Mouse (Mus musculus) urinary bladder, postnatal 14 days (tissue): Measurements from ENCODE around the gene Nipal3.

ENCODE experiments used
- DNase-seq: peaks from one replicate; pipeline ENCODE4 v3.0.0; 2021; ENCODE audit warnings: low spot score

Nipal3 gene

DNA sequence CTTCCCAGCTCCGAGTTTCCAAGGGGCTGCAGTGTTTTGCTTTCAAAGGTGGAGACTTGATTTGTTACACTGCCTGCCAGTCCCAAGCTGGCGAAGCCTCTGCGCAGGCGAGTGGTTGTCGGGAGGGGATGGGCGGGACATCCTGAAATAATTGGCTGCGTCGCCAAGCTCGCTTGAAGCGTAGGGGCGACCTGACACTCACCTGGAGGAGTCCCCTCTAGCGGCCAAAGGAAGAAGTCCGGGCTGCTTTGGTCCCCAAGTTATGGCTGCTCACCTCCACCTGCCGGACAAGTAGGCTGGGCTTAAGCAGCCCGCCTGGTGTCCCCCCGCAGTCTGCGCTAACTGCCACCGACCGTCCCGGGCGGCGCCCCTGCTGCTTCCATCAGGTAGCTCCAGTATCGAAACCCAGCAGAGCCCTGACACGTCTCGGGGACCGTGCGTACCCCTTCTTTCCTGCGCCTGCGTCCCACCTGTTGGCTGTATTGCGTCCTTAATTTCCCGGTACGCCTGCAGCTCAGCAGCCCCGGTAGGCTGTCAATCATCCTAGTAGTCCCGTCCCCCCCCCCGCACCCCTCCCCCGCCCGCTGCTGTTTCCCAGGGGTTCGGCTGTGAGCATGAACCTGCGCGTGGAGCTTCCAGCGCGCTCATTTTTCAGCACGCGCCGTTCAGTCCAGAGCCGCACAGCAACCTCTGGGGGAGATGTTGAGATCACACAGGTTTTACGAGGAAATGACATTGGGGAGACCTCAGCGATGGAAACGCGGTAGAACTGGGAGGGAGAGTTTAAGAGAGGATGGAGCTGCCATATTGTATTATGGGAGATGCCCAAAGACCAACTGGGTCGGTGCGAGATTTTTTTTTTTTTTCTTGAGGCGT is at the start of gene Nipal3, which contains the start of gene Stpg1:
Nipal3 (minus strand) TSS at position 518 of the 876 bp plus-strand sequence.
Stpg1 (plus strand) TSS at position 270 of the 876 bp plus-strand sequence.
- peak; percentile 91 for DNase-seq

DNA sequence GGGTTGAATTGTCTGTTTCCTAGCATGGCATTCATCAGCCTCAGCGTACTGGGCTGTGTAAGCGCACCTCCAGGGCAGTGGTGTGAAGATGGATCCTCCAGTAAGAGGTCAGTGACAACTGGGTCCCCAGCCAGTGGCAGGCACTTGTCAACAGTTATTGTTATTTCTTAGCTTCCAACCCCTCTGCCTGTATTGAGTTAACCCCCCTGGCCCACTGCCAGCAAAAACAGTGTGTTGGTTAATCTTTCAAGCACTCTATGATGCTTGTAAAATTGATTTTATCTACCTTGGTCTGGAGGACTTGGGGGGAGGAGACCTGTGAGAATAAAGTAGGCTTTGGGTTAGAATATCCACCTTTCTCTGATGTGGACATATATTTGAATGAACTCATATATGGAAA is 49.4 kb upstream of the Nipal3 start:
- DNase-seq: peak; percentile 64

DNA sequence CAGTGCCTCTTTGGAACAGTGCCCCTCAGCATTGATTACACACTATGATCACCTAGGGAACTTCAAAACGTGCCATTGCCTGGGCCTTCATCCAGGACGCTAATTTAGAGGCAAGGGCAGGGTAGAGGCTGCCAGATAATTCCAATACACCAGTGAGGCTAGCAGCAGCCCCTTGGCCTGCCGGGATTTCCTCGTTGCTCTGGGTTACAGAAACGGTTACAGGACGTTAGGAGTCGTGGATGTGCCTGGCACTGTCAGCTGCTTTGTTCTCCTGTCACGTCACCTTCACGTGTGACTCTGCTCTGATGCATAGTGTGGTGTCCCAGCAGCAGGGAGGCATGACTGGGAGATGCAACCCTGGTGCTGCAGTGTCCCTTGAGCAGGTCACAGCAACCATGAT is 45.2 kb upstream of the Nipal3 start:
- no peak for DNase-seq

DNA sequence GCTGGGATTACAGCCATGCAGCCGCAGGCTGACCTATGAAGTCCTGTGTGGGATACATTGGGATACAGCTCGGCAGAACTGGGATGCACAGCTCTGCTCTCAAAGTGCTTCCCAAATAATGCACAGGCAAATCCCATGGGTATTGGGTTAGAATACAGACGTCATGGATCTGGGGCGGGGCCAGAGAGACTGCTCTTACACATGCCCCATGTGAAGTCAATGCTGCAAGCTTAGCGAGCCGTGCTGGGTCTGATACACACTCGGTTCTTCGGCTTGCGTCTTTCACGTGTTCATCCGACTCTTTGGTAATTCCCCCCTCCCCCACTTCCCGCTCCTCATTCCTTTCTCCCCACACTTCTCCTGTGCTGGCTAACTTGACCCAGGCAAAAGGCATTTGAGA is 44.2 kb upstream of the Nipal3 start:
- DNase-seq: no peak

DNA sequence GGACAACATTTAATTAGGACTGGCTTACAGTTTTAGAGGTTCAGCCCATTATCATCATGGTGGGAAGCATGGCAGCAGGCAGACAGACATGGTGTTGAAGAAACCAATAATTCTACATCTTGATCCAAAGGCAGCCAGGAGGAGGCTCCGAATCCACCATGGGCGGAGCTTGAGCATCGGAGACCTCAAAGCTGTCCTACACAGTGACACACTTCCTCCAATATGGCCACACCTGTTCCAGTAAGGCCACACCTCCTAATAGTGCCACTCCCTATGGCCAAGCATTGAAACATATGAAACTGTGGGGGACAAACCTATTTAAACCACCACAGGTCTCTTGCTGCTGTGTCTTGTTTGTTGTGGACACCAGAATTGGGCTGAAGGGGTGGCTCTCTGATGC is 40.2 kb upstream of the Nipal3 start:
- DNase-seq: no peak

DNA sequence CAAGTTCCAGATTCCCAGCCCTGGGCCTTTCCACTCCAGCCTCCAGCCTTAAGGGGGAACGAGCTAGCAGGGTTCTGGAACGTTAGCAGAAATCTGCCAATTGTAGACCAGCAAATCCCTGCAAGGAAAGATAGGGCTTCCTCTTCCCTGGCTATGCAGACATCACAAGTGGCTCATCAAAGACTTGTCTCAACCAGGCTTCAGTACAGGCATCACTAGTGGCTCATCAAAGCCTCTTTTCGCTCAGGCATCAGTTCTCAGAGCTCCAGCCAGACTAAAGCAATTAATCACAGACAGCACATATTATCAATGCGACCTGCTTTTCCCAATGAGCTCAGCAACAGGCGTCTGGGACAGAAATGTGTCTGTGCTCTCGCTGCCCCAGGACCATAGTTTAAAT is 38.2 kb upstream of the Nipal3 start:
- no peak for DNase-seq

DNA sequence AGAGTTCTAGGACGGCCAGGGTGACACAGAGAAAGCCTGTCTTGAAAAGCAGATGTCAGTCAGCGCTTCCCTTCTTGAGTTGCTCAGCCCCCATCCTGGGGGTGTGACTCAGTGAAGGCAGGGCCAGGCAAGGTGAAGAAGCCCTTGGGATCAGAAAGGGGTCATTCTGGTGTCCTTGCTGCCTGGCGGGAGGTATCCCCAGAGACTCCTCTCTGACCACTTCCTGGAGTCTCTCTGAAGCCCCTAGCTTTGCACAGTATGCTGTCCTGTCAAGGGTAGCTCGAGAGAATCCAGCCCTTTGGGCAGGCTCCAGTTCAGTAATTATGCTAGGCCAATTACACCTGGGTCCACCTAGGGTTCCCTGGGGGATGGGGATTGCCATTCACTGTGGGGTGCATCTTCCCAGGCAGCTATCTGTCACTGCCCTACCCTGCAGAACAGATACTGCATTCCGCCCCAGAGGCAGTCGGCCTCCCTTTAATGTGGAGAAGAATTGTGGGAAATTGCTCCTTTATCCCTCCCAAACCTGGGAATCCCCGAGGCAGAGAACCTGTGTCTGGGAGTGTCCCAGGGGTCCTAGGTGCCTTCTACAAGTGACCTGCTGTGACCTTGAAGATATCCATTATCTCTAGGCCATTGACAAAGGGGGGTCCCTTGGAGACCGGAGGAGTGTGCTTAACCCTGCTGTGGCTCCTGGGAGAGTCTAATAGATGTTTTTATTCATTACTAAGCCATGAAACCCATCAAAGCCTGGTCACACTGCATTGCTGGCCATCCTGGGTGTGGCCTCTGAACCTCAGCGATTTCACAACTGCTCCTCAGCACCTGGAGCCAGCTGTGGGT is 37.2 kb upstream of the Nipal3 start:
- no peak for DNase-seq

DNA sequence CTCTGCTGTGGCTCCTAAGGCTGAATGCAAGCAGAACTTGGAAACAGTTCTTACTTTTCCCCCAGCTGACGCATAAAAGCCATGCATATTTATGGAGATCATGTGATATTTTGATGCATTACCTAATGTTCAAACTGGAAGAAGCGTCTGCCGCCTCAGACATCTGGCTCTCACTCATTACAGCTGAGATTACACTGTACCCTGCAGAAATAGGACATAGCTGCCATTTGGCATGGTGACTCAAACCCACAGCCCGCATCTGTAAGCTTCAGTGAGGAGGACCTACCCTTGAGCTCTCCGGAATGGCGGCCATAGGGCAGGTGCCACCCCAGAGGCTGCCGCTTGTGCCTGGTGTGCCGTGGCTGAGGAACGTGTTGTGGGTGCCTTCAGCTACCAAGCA is 36.4 kb upstream of the Nipal3 start:
- no peak for DNase-seq

DNA sequence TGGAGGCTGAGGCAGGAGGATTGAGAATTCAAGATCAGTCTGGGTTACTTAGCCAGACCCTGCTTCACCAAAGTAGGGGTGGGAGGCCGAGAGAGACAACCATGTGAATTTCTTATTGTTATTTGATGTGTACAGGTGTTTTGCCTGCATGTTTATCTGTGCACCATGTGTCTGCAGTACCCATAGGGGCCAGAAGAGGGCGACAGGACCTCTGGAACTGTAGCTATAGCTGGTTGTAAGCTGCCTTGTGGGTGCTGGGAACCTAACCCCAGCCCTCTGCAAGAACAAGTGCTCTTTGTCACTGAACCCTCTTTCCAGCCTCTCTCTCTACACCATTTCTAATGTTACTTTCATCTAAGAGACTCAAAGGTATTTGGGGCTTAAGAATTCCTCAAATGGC is 35.4 kb upstream of the Nipal3 start:
- no peak for DNase-seq

DNA sequence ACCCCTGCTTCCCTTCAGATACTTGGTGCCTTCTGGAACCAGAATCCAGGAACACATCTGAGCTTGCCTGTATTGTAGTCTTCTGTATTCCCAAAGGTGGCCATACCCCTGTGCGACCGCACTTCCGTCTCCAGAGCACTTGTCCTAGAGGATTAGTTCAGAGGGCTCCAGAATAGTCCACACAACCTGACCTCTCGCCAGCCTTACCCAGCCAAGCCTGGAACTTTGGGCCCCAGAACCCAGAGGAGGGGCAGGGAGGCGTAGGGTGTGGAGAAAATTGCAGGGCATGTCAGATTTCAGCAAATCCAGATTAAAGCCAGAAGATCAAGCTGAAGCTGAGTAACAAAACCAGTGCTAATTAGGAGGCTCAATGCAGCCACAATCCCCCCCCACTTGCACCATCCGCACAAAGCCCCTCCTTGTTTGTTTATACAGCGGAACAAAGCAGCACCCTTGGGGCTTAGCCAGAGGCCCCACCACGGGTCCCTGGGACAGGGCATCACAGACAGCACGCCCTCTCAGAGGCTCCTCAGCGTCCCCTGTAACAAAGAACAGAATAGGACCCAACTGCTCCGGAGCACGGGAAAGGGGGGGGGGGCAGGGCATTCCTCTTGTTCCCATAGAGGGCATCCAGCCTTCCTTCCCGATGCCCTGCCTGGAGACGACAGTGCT is 31.3 kb upstream of the Nipal3 start:
- DNase-seq: no peak

DNA sequence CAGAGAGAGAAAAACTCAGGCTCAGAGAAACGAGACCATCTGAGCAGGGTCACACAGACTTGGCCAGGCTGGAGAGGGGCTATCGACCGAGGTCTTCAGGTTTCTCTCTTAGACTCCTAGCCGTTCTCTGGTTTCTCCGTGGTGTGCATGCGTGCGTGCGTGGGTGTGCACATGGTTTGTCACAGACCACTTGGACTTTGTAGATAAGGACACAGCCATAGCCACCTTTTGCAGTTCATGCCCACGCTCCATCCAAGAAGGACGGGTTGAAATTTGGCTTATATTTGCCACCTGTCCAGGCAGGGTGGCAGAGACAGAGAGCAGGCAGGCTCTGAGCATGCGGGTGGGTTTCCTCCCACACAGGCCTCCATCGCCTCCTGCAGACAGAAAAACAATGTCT is 30.2 kb upstream of the Nipal3 start:
- no peak for DNase-seq

DNA sequence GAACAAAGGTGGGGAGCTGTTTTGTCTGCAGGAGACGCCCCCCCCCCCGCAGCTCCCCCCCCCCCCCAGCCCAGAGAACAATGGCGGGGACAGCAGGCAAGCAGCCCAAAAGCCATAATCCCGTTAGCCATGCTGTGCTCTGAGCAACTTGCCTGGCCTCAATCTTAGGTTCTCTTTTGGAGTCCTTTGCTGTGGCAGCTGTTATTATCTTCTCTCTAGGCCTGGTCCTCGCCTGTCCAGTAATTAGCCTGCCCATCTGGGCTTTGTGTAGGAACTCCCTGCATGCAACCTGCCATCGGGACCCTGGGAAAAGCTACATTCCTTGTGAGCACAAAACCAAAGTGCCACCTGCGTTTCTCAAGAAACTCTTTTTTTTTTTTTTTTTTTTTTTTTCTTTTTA is 29.1 kb upstream of the Nipal3 start:
- DNase-seq: no peak

DNA sequence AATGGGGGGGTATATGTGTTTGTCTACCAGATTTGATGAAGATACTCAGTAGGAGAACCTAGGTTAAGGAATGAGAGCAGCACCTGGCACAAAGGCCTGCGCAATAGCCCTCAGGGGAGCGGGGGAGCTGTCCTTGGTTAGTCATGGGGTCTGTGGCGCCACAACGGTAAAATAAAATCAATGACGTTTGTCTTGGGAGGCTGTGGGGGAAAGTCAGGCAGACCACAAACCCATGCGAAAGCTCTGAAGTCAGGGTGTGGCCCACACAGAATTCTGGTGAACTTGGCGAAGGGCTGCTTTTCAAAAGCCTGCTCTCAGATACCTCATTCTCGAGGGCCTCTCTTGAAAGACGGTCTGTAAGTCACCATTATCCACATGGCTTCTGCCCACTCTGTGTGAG is 25.6 kb upstream of the Nipal3 start:
- DNase-seq: no peak

DNA sequence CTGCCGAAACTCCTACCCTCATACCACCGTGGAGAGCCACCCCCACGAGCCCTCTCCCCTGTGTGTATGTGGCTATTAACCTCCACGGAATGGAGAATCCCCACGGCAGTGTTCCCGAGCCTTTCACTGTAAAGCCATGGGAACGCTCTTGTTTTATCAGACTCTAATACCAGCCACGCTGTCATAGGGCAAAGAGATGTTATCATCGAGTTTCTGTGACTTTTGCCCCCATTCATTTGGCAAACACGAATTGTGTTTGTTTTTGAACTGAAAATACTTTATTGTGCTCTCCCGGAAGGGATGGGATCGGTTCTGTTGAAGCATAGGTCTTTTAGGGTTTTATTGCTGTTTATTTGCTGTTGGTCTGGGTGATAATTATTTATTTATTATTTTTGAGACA is 23.3 kb upstream of the Nipal3 start:
- peak; percentile 35 for DNase-seq

DNA sequence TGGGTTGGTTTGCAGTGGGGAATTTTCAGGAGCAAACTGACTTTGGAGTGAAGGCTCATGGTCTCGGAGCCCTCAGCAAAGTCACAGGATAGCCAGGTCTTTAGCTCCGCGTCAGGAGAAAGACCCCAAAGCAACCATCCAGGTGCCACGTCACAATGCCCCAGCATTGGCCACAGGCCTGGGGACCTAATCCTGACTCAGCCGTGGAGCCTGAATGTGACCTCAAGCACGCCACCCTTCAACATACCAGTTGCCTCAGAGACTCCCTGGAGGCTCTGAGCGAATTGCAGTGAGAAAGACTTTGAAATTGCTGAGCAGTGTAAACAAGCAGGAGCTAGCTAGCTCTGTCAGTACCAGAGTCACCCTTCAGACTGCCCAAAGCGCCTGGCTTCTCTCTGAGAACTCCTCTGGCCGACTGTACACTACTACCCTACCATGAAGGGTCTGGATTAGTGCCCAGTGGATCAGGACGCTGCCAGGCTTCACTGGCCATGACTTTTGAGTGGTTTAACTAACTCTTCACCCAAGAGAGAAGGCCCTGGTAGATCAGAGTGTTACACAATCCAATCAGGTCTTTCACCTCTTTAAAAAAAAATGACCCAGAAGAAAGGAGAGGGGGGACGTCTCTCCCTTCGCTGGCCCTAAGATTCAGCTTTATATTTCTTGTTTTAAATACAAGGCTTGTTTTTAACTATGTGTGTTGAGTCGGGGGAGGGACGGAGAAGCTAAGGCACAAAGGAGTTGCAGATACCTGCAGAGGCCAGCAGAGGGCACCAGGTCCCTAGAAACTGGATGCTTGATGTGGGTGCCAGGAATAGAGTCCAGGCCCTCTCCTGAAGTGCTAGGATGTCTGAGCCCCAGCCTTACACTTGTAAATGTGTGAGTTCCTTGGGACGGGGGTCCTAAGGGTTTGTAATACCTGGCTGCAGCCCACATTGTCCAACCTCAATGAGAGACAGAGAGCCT is 21.8 kb upstream of the Nipal3 start:
- peak; percentile 55 for DNase-seq

DNA sequence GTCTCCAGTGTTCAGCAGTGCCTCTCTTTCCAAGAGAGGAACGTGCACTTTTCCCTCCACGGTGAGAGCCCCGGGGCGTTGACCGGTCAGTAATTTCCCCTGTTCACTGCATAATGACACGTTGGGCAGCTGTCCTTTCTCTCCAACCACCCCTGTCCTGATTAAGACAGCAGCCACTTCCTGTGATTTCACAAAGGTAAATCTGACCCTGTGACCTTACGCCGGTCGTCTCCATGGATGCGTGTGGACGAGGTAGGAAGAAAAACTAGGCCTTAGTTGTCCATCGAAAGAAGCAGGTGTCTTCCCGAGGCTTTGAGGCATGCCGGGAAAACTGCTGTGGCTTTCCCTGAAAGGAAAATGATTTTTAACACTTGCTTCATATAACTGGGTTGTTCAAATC is 20.1 kb upstream of the Nipal3 start:
- no peak for DNase-seq

DNA sequence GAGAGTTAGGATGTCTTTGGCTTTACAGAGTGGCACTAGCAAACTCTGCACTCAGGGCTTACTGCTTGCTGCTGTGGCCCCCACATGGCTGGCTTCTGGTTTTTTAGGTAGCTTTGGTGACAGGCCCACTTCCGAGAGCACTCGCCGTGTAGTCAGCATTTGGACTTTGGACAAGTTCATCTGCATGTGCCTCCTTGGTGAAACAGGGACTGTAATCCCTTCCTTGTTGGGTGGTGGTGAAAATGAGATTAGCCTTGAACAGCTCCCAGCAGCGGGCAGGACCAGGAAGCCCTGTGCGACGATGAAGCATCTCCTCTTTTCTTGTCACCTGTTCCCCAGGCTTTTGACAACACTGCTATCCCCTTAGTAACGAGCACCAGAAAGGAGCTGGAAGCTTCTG is 19.0 kb upstream of the Nipal3 start:
- DNase-seq: no peak

DNA sequence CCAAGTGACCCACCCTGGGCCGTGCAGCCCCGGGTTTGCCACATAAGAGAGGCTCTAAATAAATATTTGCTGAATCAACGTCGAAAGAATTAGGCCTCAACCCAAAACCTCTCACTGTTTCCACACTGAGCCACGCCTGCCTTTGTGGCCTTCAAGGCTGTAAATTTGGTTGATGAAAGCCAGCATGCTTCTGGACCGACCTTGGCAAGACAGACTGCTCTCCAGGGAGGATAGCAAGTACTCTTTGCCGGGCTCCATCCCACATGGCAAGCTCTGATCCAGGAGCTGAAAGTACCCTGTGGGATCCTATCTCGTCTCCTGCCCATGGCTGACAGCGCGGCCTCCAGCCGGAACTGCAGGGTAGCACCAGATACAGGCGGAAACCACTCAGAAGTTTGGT is 14.7 kb upstream of the Nipal3 start:
- peak; percentile 42 for DNase-seq

DNA sequence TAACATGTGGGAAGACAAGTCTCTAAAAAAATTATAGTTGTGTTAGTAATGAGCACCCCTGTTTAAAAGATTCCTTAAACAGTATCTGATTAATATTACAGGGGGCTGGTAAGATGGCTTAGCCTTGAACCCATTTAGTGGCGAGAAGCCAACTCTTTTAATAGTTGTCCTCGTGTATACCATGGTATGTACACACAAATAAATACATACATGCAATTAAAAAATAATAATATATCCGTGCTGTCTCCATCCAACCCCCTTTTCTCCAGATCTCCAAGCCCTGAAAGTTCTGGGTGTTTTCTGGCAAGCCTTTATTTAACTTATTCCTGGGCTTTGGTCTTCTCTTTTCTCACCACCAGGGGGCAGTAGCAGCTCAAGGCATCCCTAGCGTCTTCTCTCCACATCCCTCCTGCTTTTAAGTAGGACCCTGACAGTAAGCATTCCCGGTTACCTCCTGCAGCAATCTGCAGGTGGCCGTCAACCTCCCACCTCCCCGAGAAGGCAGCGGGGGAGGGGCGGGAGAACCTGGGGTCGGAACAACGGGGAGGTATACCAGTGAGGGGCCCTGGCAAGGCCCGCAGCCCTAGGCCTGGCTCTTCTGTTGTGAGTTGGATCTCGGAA is 13.7 kb upstream of the Nipal3 start:
- peak; percentile 84 for DNase-seq

DNA sequence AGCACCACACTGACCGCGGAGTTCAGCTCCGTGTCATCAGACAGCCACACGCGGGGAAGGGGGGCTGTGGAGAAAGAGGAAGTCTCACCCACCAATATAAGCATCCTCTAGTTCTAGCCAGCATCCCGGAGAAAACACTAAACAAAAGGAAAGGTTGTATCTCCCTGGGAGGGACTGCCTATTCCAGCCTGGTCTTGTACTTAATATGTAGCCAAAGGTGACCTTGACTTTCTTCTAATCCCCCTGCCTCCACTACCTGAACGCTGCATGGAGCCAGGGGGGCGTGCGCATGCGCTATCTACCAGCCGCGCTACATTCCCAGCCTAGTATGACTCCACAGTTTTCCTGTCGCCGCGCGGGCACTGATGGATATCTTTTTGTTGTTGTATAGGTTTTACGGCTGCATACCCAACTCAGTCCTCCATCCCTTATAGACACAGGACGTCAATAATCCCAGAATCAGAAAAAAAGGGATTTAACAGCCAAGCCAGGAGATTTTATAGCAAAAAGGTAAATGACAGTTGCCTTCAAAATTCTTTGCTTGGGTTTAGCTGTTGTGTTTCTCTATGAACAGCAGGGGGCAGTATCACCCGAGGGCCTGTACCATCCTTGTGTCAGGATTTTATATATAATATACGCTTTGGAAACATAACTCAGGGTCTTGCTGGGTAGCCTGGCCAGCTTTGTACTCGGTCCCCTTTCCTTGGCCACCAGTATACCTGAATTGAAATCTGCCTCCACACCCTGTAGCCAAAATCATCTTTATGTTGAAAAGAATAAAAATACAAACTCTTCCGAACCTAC is 12.9 kb upstream of the Nipal3 start:
- DNase-seq: peak; percentile 55
